Mouse (Mus musculus): ENCODE results near the gene Wdtc1. TPM values are rescaled to one million over a fixed set of nuclear protein-coding genes. Genes with fewer than 3 reads are reported as not detected.

Gene Wdtc1
- total RNA-seq (2022) = 10 to 100 TPM; 53.6 to 58.0 (median 54.3) TPM

- DNase-seq (ENCODE audit: low spot score in 2 of 2) = no peak
Measured at GRCm38 (mm10) chr4:133353367-133354365, at the start of gene Wdtc1. TSS of gene Wdtc1 (minus strand) at chr4:133353481.

- no peak for DNase-seq (ENCODE audit: low spot score in 2 of 2)
Measured at GRCm38 (mm10) chr4:133402011-133402410, 48.7 kb upstream of the Wdtc1 start.

GRCm38 (mm10) chr4:133400098-133400497, 46.8 kb upstream of the Wdtc1 start:
- DNase-seq (ENCODE audit: low spot score in 2 of 2) = no peak

- DNase-seq (ENCODE audit: low spot score in 2 of 2) = no peak
Measured at GRCm38 (mm10) chr4:133399509-133399908, 46.2 kb upstream of the Wdtc1 start.

GRCm38 (mm10) chr4:133398619-133399018, 45.3 kb upstream of the Wdtc1 start:
- no peak for DNase-seq (ENCODE audit: low spot score in 2 of 2)

- no peak for DNase-seq (ENCODE audit: low spot score in 2 of 2)
Measured at GRCm38 (mm10) chr4:133397961-133398360, 44.7 kb upstream of the Wdtc1 start.

GRCm38 (mm10) chr4:133397299-133397698, 44.0 kb upstream of the Wdtc1 start:
- DNase-seq (ENCODE audit: low spot score in 2 of 2) = no peak

- DNase-seq (ENCODE audit: low spot score in 2 of 2) = no peak
Measured at GRCm38 (mm10) chr4:133396079-133396478, 42.8 kb upstream of the Wdtc1 start.

- no peak for DNase-seq (ENCODE audit: low spot score in 2 of 2)
Measured at GRCm38 (mm10) chr4:133394981-133395573, 41.8 kb upstream of the Wdtc1 start.

GRCm38 (mm10) chr4:133391185-133392040, 38.1 kb upstream of the Wdtc1 start:
- DNase-seq (ENCODE audit: low spot score in 2 of 2) = peak in 1 of 2 experiments; percentile 61

- no peak for DNase-seq (ENCODE audit: low spot score in 2 of 2)
Measured at GRCm38 (mm10) chr4:133390585-133390984, 37.3 kb upstream of the Wdtc1 start.

- DNase-seq (ENCODE audit: low spot score in 2 of 2) = no peak
Measured at GRCm38 (mm10) chr4:133390042-133390441, 36.8 kb upstream of the Wdtc1 start.

- DNase-seq (ENCODE audit: low spot score in 2 of 2) = no peak
Measured at GRCm38 (mm10) chr4:133388781-133389552, 35.7 kb upstream of the Wdtc1 start.

- no peak for DNase-seq (ENCODE audit: low spot score in 2 of 2)
Measured at GRCm38 (mm10) chr4:133387053-133387452, 33.8 kb upstream of the Wdtc1 start.

GRCm38 (mm10) chr4:133386061-133386797, 32.9 kb upstream of the Wdtc1 start:
- DNase-seq (ENCODE audit: low spot score in 2 of 2) = no peak

GRCm38 (mm10) chr4:133381141-133381540, 27.9 kb upstream of the Wdtc1 start:
- no peak for DNase-seq (ENCODE audit: low spot score in 2 of 2)

GRCm38 (mm10) chr4:133380532-133380931, 27.3 kb upstream of the Wdtc1 start:
- DNase-seq (ENCODE audit: low spot score in 2 of 2) = no peak

- DNase-seq (ENCODE audit: low spot score in 2 of 2) = no peak
Measured at GRCm38 (mm10) chr4:133379861-133380260, 26.6 kb upstream of the Wdtc1 start.

GRCm38 (mm10) chr4:133379046-133379347, 25.7 kb upstream of the Wdtc1 start:
- no peak for DNase-seq (ENCODE audit: low spot score in 2 of 2)
